Mouse (Mus musculus): Measurements from ENCODE around the gene Cxcl16.

DNA sequence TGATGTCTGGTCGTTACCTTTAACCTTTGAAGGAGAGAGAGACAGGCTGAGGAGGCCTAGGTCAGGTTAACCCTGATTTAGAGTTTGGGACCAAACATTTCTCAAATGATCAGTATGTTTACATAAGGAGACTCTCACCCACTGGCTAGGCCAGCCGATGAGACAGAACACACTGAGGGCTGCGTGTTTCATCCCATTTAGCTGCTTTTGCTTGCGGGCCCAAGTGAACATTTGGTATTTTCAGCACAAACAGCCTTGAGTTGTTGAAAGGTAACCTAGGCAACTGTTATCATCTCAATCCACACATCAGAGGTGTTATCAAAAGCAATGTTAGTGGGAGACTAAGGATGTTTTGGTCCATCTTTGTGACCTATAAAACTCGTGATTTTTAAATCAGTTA lies 40.3 kb downstream of the Cxcl16 start:
- no peak for TF ChIP-seq POLR2A (IDR thresholded peaks at IDR 0.05; ENCODE audit: insufficient read depth, low read depth, low read length)
- no peak for TF ChIP-seq EP300 (IDR thresholded peaks at IDR 0.05; ENCODE audit: insufficient read depth, low read depth, low read length)
